Mouse (Mus musculus): ENCODE measurements around the gene Trir.

Gene Trir

DNA sequence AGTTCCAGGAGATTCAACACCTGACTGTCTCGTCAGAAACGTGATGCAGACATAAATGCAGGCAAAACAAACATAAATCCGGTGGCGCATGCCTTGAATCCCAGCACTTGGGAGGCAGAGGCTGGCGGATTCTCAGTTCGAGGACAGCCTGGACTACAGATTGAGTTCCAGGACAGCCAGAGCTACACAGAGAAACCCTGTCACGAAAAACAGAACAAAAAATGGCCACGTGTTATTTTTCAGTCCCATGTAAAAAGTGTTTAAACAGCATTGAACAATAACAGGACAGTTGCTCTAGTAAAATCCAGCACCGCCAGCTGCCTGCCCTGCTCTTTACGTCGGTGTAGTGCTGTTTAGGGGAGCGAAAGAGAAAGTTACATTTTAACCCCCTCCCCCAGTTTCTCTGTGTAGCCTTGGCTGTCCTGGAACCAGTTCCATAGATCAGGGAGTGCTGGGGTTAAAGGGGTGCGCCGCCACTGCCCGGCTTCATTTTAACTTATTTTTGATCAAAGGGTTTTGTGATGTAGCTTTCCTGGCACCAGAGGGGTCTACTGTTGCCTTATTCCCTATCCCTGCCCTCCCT, 9.2 kb downstream of the Trir start:
- DNase-seq (ENCODE audit: extremely low read depth, low read depth, low spot score) = no peak

DNA sequence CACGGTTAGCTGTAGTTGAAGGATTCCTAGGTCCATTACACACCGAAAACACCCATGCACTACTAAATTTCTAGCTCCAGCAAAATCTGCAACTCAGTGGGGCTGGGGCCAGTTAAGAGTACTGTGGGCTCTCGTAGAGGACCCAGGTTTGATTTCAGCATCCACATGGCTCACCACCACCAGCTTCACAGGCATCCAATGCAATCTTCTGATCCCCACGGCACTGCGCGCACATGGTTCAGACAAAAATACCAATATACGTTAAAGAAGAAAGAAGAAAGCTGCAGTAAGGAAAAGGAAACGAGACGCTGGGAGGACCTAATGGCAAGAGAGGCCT, 9.7 kb downstream of the Trir start:
- no peak for DNase-seq (ENCODE audit: extremely low read depth, low read depth, low spot score)

DNA sequence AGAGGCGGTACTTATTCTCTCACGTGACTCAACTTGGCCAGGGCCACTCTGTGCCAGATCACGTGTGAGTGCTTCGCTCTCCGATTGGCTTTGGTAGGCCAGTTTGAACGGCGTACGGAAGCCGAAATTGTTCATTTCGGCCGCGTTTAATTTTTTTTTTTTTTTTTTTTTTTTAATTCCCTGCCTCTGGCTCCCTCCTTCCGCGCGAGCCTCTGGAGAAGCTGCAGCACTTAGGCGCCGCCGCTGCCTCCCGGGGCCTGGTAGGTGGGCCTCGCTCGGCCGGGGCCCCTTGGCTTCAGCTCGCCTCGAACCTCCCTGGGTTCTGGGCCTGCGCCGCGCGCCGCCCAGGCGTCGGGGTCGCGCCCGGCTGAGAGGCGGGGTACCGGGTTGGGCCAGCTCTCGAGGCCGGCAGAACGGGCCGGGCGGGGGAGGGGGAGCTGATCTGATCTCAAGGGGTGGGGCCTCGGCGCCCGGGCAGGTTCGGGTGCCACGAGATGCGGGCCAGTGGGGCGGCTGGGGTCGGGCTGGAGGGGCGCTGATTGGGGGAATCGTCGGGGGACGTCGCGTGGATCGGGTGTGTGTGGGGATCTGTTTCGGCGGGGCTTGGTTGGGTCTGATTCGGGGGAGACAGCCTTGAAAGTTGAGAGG, 10.2 kb downstream of the Trir start, which contains the start of gene Tnpo2:
Tnpo2 (plus strand) TSS at position 198 of the 648 bp plus-strand sequence.
- peak; percentile 94 for DNase-seq (ENCODE audit: extremely low read depth, low read depth, low spot score)

DNA sequence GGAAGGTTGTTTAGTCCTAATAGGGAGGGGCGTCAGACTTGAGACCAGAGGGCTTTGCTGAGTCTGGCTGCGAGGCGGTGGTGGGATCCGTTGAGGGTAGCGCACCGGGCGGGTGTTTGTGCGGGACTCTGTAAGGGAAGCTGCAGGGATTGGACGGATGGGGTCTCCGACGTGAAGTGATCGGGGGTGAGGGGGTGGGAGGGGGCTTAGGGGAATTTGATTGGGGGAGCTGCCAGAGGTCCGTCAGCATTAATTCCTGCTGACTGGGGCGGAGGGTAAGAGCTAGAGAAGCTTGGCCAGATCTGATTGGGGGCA, 10.7 kb downstream of the Trir start:
- no peak for DNase-seq (ENCODE audit: extremely low read depth, low read depth, low spot score)

DNA sequence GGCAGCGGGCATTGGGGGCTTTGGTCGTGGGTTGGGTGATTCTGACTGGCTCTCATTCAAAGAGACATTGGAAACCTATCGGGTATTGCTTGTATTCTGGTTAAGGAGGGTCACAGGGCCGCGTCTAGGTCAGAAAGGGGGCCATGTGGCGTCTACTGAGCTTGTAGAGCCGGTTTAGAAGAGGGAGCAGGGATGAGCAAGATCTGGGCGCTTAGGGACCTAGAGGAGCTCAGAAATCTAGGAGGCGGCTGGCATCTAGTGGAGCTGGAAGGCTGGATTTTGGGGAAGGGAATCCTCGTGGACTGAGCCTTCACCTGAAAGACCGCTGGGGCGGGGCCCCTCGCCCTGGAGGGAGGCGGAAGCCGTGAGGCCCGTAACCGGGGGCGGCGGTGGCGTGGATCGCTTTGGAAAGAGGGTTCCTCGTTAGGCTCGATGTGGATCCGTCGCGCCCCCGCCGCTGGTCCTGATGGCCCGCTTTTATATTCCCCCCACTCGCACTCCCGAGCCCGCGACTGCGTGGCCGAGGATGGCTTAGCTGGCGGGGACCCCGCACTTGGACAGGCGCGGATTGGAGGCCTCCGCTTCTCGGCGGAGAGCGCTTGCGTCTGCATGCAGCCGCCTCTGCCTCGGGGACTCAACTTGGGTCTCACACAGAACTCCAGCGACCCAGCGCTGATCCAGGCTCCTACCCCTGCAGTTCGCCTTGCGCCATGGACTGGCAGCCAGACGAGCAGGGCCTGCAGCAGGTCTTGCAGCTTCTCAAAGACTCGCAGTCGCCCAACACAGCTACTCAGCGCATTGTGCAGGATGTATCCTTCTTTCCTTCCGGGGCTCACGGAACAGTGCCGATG, 11.3 kb downstream of the Trir start:
- DNase-seq (ENCODE audit: extremely low read depth, low read depth, low spot score) = no peak

DNA sequence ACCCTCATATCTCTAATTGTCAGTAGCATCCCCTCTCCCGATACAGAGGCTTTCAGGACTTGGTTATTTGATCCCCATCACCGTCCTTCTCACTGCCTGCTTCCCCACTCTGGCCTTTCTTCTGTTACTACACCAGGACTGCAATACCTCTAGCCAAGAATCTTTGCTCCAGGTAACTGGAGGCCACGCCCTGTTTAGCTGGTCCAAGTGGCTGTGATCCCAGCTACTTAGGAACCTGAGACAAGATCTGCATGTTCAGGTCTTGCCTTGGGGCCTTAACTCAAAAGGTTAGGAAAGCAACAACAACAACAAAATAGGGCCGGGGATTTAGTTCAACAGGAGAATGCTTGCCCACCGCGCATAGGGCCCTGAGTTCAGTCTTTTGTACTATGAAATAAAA, 17.0 kb downstream of the Trir start:
- peak; percentile 92 for DNase-seq (ENCODE audit: extremely low read depth, low read depth, low spot score)

DNA sequence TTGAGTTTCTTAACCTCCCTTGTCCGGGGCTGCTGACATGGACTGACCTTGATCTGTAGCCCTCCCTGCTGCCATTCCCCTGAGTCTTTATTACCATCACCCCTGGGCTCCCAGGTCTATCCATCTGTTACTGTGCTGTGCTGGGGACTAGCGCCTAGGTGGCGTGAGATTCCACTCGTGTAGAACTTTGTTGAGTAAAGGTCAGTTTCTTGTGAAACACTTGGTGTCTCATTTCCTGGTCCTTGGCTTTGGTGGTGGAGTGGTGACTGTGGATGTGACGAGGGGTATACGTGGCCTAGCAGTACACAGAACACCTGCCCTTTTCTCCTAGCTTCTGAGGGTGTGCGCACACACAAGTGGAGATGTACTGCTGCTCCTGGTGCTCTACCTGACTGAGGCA, 30.7 kb downstream of the Trir start:
- no peak for DNase-seq (ENCODE audit: extremely low read depth, low read depth, low spot score)

DNA sequence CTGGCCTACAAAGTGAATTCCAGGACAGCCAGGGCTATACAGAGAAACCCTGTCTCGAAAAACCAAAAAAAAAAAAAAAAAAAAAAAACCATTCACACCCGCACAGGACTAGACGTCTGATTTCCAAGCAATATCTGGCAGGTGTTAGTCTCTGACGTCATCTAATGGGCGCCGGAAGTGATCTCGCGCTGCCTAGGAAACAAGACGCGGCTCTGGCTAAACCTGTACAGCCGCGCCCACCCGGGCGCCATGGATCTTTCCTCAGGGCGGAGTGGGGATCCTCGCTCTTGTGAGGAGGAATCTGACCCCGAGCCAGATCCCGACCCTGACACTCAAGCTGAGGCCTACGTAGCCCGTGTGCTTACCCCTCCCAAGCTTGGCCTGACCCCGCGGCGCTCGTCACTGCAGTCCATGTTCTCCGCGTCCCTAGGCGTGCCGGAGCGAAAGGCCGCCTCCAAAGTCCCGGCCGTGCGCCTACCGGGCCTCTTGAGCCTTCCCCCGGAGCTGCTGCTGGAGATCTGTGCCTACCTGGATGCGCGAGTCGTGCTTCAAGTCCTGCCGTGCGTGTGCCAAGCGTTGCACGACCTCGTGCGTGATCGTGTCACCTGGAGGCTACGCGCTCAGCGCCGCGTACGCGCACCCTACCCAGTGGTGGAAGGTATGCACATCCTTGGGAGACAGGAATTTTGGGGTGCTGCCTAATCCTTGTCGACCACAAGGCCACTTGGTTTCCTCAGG, 33.4 kb downstream of the Trir start, which contains the start of gene Fbxw9:
Fbxw9 (plus strand) TSS at position 177 of the 738 bp plus-strand sequence.
- no peak for DNase-seq (ENCODE audit: extremely low read depth, low read depth, low spot score)

DNA sequence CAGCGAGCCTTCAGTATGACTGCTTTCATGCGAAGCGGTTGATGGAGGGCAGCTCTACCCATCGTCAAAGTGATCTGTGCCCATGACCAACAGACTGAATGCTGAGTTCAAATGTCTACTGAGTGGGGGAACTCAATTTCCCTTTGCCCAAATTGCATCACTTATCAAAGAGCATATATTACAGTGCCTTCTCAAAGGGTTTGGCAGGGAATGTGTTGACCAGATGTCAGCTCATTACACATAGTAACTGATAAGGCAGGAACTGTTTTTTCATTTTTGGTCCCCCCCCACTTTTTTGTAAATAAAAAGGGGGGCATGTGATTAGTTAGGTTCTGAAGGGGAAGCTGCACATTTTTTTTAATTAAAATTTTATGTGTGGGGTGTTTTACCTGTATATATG, 36.0 kb downstream of the Trir start:
- no peak for DNase-seq (ENCODE audit: extremely low read depth, low read depth, low spot score)

DNA sequence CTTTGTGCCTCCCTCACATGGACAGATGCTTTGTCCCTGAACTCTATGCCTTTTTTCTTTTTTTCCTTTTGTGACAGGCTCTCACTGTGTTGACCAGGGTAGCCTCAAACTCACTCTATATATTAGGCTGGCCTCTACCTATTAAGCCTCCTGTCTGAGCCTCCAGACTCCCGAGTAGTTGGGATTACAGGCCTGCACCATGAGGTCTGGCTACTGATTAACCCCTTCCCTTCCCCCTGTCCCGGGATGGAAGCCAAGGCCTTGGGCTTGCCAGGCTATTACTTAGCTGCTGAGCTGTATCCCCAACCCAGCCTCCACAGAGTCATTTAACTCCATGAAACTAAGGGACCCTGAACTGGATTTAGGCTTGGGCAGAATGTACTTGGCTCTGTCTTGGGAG, 38.6 kb downstream of the Trir start:
- DNase-seq (ENCODE audit: extremely low read depth, low read depth, low spot score) = no peak

DNA sequence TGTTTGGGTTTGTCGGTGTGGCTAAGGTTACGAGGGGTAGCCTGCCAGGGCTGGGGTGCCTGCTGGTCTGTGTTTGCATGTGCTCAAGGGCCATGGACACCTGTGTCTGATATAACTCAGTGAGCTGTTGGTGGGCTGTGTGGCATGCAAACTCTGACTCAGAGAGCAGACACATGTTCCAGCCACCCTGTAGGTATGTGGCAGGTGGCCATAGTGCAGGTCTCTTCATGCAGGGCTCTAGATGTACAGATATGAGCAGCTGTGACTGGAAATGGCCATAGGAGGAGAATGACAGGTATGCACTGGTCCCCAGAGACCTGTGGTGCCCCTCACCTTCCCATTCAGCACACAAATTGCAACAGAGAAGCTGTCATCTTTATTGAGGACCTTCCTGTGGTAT, 40.5 kb downstream of the Trir start:
- DNase-seq (ENCODE audit: extremely low read depth, low read depth, low spot score) = peak; percentile 69

DNA sequence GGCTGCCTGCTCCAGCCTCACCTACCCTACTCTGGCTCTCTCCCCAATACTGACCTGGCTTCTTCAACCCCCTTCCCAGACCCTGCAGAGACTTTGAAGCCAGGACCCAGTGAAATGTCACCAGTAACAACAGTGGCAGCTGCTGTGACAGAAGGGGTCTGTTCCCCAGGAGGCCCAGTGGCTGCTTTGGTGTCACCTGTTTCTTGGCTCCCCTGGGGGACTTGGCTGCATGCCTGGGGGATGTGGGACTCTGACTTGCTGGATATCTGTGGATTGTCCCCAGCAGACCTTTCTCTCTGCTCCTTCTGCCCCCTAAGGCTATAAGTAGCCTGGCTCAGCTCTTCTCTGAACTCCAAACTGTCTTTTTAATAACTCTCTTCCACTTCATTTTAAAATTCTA, 41.4 kb downstream of the Trir start, which contains the start of gene Gm5741:
Gm5741 (minus strand) TSS at position 1 of the 400 bp plus-strand sequence.
- DNase-seq (ENCODE audit: extremely low read depth, low read depth, low spot score) = no peak

DNA sequence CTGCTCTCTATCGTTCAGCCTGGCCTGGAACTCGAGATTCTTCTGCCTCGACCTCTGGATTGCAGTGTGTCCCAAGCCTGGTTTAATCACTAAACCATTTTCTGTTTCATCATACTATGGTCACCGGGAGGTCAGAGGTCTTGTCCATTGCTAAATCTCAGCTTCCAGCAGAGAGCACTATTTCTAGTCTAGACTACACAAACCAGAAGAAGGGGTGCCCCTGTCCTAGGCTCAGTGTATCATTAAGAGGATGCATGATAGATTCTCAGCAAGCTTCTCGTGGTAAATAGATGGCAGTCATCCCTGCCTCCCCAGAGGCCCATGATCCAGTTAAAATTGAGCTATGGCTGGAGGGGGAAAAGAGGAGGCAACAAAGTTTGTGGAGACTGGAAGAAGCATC, 44.4 kb downstream of the Trir start:
- no peak for DNase-seq (ENCODE audit: extremely low read depth, low read depth, low spot score)

DNA sequence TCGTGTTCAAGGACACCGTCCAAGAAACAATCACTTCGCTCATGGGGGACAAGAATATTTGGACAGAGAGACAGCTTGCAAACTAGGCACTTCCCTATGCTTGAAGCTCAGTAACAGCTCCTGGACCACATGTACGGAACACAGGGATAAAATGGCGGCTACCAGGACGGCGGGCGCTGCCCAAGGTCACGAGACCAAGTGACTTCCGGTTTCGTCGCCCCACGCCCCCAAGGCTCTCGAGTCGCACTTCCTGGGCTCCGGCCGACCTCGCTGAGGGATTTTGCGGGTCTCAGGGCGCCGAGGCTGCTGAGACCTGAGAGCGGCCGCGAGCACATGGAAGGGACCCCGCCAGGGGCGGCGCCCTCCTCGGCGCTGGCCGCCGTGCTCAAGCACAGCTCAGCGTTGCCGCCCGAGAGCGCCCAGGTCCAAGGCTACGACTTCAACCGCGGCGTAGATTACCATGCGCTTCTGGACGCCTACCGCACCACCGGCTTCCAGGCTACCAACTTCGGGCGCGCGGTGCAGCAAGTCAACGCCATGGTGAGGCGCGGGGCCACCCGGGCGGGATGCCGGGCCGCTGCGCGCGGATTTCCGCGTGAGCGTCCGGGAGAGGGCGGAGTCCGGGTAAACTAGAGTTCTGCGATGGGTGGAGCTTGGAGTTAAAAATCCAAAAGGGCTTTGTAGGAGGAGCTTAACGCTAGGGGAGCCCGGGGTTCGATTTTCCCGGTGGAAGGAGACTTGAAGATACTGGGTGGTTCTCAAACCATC, 45.1 kb downstream of the Trir start, which contains the start of gene Dhps:
Dhps (plus strand) TSS at position 244 of the 768 bp plus-strand sequence.
- DNase-seq (ENCODE audit: extremely low read depth, low read depth, low spot score) = no peak

DNA sequence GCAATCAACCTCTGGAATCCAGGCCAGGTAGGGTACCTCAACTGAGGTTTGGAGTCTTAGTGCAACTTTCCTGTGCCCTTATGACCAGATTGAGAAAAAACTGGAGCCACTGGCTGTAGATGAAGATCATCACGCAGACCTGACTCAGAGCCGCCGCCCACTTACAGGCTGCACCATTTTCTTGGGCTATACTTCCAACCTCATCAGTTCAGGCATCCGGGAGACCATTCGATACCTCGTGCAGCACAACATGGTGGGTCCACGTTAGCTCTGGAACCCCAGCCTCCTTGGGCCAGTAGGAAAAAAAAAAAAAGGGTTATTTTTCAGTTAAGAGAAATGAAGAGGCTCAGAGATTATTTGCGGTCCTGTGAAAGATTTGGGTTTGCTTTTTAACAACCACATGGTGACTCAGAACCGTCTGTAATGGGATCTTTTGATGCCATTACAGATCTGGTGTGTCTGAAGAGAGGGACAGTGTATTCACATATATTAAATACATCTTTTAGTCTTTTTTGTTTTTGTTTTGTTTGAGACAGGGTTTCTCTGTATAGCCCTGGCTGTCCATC, 45.8 kb downstream of the Trir start:
- no peak for DNase-seq (ENCODE audit: extremely low read depth, low read depth, low spot score)

DNA sequence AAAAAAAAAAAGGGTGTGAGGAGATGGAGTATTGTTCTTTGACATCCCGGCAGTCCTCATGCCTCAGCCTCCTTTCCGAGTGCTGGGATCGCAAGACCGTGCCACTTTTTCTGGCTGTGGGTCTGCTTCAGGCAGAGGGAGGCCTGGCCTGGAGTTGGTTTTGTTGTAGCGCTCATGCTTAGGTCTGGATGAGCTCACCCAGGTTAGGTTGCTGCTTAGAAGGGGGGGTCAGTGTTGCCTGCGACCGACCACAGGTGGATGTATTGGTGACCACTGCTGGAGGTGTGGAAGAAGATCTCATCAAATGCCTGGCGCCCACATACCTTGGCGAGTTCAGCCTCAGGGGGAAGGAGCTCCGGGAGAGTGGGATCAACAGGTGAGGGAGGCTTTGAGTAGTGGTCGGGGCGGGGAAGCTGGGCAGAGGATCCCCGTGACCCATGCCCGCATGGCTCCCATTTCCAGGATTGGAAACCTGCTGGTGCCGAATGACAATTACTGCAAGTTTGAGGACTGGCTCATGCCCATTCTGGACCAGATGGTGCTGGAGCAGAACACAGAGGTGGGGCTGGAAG, 46.5 kb downstream of the Trir start:
- no peak for DNase-seq (ENCODE audit: extremely low read depth, low read depth, low spot score)

DNA sequence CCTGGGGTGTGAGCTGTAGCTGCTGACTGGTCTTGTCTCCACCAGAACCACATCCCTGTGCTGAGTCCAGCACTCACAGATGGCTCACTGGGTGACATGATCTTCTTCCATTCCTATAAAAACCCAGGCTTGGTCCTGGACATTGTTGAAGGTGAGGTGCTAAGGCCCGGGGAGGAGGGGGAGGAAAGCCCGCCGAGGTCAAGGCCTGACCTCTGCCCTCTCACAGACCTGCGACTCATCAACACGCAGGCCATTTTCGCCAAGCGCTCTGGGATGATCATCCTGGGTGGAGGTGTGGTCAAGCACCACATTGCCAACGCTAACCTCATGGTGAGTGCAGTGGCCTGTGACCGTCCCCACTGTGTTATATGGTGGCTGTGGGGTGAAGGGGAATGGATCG, 47.5 kb downstream of the Trir start:
- no peak for DNase-seq (ENCODE audit: extremely low read depth, low read depth, low spot score)

DNA sequence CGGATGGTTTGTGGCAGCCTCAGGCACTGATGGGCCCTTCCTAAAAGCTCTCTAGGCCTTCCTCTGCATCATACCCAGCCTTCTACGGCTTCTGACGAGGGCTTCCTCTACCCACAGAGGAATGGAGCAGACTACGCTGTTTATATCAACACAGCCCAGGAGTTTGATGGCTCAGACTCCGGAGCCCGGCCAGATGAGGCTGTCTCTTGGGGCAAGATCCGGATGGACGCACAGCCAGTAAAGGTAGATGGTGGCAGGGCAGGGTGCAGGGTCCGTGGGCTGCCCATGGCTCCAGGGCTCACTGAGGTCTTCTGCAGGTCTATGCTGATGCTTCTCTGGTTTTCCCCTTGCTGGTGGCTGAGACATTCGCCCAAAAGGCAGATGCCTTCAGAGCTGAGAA, 48.0 kb downstream of the Trir start:
- DNase-seq (ENCODE audit: extremely low read depth, low read depth, low spot score) = no peak

DNA sequence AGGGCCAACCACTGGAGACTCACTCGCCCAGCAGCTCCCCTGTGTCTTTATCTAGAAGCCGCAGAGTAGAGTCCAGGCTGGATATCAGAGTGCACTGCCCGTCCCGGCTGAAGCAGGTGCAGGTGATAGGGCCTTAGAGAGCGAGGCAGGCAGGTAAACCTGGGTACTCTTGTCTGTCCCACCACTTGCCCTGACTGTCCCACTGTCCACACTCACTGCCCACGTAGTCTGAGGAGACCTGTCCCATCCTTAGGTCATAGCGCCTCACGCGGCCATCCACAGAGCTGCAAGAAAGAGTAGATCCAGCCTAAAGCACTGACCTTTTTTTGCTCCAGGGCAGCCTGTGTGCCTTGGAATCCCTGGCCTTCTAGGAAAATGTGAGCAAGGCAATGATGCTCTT, 49.4 kb downstream of the Trir start:
- DNase-seq (ENCODE audit: extremely low read depth, low read depth, low spot score) = no peak

DNA sequence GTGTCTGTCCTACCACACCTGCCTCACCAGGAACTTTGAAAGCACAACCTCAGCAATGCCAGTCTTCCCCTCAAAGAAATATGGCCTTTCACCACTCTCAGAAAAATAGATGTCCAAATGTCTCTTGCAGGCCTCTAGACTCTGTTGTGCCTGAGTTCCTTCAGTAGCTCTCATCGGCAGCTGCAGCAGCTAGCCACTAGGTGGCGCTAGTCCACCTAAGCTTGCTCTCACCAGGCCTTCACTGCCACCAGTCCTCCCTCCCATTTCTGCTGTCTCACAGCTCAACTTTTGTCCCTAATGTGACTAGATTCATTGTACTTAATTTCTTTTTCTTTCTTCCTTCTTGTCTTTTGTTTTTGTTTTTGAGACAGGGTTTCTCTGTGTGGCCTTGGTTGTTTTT, 50.4 kb downstream of the Trir start:
- DNase-seq (ENCODE audit: extremely low read depth, low read depth, low spot score) = no peak
